11 mouse cellular contexts compared by ENCODE assay signal in the genomic region with DNA sequence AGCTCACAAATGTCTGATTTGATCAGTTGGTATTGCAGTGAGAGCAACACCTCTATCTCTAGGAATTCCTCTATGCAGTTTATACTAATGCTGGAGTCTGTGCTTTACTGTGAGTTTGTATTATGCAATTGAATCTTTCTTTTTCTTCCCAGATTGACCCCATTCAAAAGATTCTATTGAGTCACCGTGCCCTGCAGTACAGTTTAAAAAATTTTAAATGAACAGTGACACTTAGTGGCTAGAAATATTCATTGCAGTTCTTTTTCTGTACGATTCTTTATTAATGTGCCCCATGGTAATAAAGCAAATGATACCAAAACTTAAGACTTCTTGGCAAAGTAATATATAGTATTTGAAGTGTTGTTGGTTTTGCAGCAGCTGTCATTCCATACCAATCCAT.
DNase-seq lines count a peak whose midpoint lies in the region; ATAC-seq and TF ChIP-seq lines count a peak whose summit lies in the region.
"Had no signal": no experiment of that assay in that cellular context is flagged by ENCODE, and none has a peak within 500 bp of the region (broad histone marks: within the 10 kb centered on the region; RNA-seq: fewer than 3 reads in every experiment).

No protein-coding gene starts in this region.

- DNase-seq in hindbrain, embryonic 11.5 days (ENCODE audit: low spot score): peak; percentile 33
- DNase-seq in hindbrain, embryonic 10.5 days (ENCODE audit: low spot score): no peak
- DNase-seq in 416B (ENCODE audit: low read depth) (peak; percentile 74), Patski (ENCODE audit: low read depth, low spot score) (no peak)
- no peak for DNase-seq in c-Kit-positive CD71-positive TER-119-positive erythroid progenitor cells, embryonic 14.5 days (ENCODE audit: low spot score)
- no peak for DNase-seq in kidney, postnatal 36 days
- DNase-seq: lung, adult 18-20 months had no signal

- no peak overlapping the region for H3K4me3 ChIP-seq in hindbrain, embryonic 11.5 days (ENCODE audit: low read depth, low read length)
- H3K4me3 ChIP-seq in hindbrain, embryonic 10.5 days: no peak overlapping the region
- H3K4me3 ChIP-seq: embryonic facial prominence, embryonic 15.5 days had no signal

- POLR2A ChIA-PET in Patski (lab: Charles Lee): no interaction called here

- 0 out of 2 replicates have a peak, but pooled peaks have one; percentile 10 for ATAC-seq in hindbrain, embryonic 11.5 days (ENCODE audit: low FRiP score)
- no peak for ATAC-seq in Patski
- peak; percentile 55 for ATAC-seq in granulocyte monocyte progenitor cell, adult 5-6 weeks (replicated peaks; ENCODE audit: poor library complexity, severe bottlenecking)
- no peak for ATAC-seq in megakaryocyte, adult 5-6 weeks (ENCODE audit: poor library complexity, severe bottlenecking)
- ATAC-seq: intestine, embryonic 16.5 days had no signal

- in situ Hi-C loops in Patski (cut with MboI; ENCODE audit: low pct_unique_long_range_greater_than_20kb): loop anchor here (5.0 to 25.0 kb wide), 2 partner anchors 300 to 455 kb away; no protein-coding TSS in a partner anchor

- H3K27ac ChIP-seq in hindbrain, embryonic 11.5 days (ENCODE audit: low read depth, low read length): no peak overlapping the region
- no peak overlapping the region for H3K27ac ChIP-seq in hindbrain, embryonic 10.5 days
- H3K27ac ChIP-seq: embryonic facial prominence, embryonic 15.5 days had no signal

- H3K27me3 ChIP-seq in hindbrain, embryonic 11.5 days (ENCODE audit: control insufficient read depth, insufficient read depth, low read length): no peaks in the 10 kb centered on the region
- no peaks in the 10 kb centered on the region for H3K27me3 ChIP-seq in hindbrain, embryonic 10.5 days (ENCODE audit: insufficient read depth, poor library complexity, severe bottlenecking)
- H3K27me3 ChIP-seq in Patski: peaks cover 19% of the 10 kb centered on the region
- H3K27me3 ChIP-seq: embryonic facial prominence, embryonic 15.5 days had no signal

- no peaks in the 10 kb centered on the region for H3K4me1 ChIP-seq in hindbrain, embryonic 11.5 days (replicated peaks; ENCODE audit: control insufficient read depth, insufficient read depth, low read length)
- H3K4me1 ChIP-seq in hindbrain, embryonic 10.5 days (replicated peaks): no peaks in the 10 kb centered on the region
- H3K4me1 ChIP-seq: embryonic facial prominence, embryonic 15.5 days had no signal

- peak; percentile 43 for TF ChIP-seq CTCF in Patski (IDR thresholded peaks at IDR 0.05)

- WGBS in hindbrain, embryonic 11.5 days: 33% methylated on average over 2 of the region's 2 CpGs
- WGBS in hindbrain, embryonic 10.5 days: 37% methylated on average over 2 of the region's 2 CpGs

- CTCF ChIA-PET in Patski (lab: Charles Lee): interaction anchor here (0.7 to 2.5 kb wide), 4 partner anchors 9 to 326 kb away, joined by 3 to 12 read pairs (median 3); no protein-coding TSS in a partner anchor

- H3K36me3 ChIP-seq in hindbrain, embryonic 11.5 days (ENCODE audit: control insufficient read depth, insufficient read depth, low read length): no peaks in the 10 kb centered on the region
- H3K36me3 ChIP-seq in hindbrain, embryonic 10.5 days: no peaks in the 10 kb centered on the region
- H3K36me3 ChIP-seq: embryonic facial prominence, embryonic 15.5 days had no signal

- H3K4me2 ChIP-seq in hindbrain, embryonic 11.5 days (replicated peaks; ENCODE audit: low read depth, low read length): no peak overlapping the region
- H3K4me2 ChIP-seq: embryonic facial prominence, embryonic 15.5 days had no signal

- no peak overlapping the region for H3K9ac ChIP-seq in hindbrain, embryonic 11.5 days (ENCODE audit: low read depth, low read length)
- H3K9ac ChIP-seq: embryonic facial prominence, embryonic 15.5 days had no signal

- no peaks in the 10 kb centered on the region for H3K9me3 ChIP-seq in hindbrain, embryonic 11.5 days (ENCODE audit: control insufficient read depth, low read length)
- H3K9me3 ChIP-seq in hindbrain, embryonic 10.5 days: no peaks in the 10 kb centered on the region
- H3K9me3 ChIP-seq: embryonic facial prominence, embryonic 15.5 days had no signal

Comparison
In these comparisons a context has a peak if more than half of its experiments do, and no peak if none do; other contexts are left out.
1. DNase-seq: peak in hindbrain, embryonic 11.5 days (single experiment) and 416B (single experiment); none in hindbrain, embryonic 10.5 days (single experiment), Patski (single experiment), c-Kit-positive CD71-positive TER-119-positive erythroid progenitor cells, embryonic 14.5 days (single experiment) and kidney, postnatal 36 days (0 of 2).
2. ATAC-seq: peak in hindbrain, embryonic 11.5 days (single experiment) and granulocyte monocyte progenitor cell, adult 5-6 weeks (single experiment); none in Patski (single experiment) and megakaryocyte, adult 5-6 weeks (single experiment).